Mouse (Mus musculus) heart, embryonic 10.5 days (tissue): Measurements from ENCODE around the gene Gm11011. TPM values are rescaled to one million over a fixed set of nuclear protein-coding genes. Genes with fewer than 3 reads are reported as not detected.
A peak's percentile ranks its signal among the peaks of the same experiment; 100 is the strongest.
"Not testable (repeated sequence)": the region's sequence is repeated elsewhere in the genome, so short reads cannot be mapped to it uniquely, and the experiment has no call there.

ENCODE experiments used
- DNase-seq: peaks from one replicate; pipeline ENCODE4 v3.0.0-alpha.2; 2017; ENCODE audit warnings: low spot score
- H3K27ac ChIP-seq: fragments of 300-500 bp; sonication (generic); 2 replicates; pipeline ENCODE4 v1.5.1; 2016; ENCODE audit warnings: mild to moderate bottlenecking
- H3K27me3 ChIP-seq: fragments of 300-500 bp; sonication (generic); 2 replicates; pipeline ENCODE4 v1.6.1; 2016; ENCODE audit warnings: mild to moderate bottlenecking; ENCODE audit not compliant: poor library complexity, insufficient read depth, severe bottlenecking
- H3K36me3 ChIP-seq: fragments of 300-500 bp; sonication (generic); 2 replicates; pipeline ENCODE4 v1.6.1; 2016; ENCODE audit warnings: mild to moderate bottlenecking, moderate library complexity
- H3K4me1 ChIP-seq: fragments of 300-500 bp; sonication (generic); 2 replicates; pipeline ENCODE4 v1.6.1; 2016; ENCODE audit warnings: mild to moderate bottlenecking
- H3K4me3 ChIP-seq: fragments of 300-500 bp; sonication (generic); 2 replicates; pipeline ENCODE4 v1.5.1; 2016; ENCODE audit warnings: mild to moderate bottlenecking, moderate library complexity
- H3K9me3 ChIP-seq: fragments of 300-500 bp; sonication (generic); 2 replicates; pipeline ENCODE4 v1.6.1; 2016; ENCODE audit warnings: mild to moderate bottlenecking, moderate library complexity
- WGBS: fragments of 180-500 bp; shearing (Covaris S2); methylation state at CpG from one replicate; pipeline ENCODE4 v1.1.7; 2016; 5-methylcytosine and 5-hydroxymethylcytosine counted together
- polyA plus RNA-seq: library from polyadenylated mRNA; unstranded; fragments of >200 nt; fragmentation: Nextera tagmentation; extraction: Ambion mirVana; gene quantifications from 2 replicates; pipeline ENCODE4 v1.2.1, GENCODE M21; 2016

Gm11011 gene
- polyA plus RNA-seq = not detected in 2 replicates

- not testable (repeated sequence) for H3K9me3 ChIP-seq, H3K4me3 ChIP-seq, H3K36me3 ChIP-seq, DNase-seq, H3K4me1 ChIP-seq, H3K27ac ChIP-seq, H3K27me3 ChIP-seq
Measured at GRCm38 (mm10) chr2:169587645-169588044, at the start of gene Gm11011. TSS of gene Gm11011 (minus strand) at chr2:169587745.

- no peak for DNase-seq
- H3K27me3 ChIP-seq = no peaks in the 10 kb centered on the region
- peaks cover 32% of the 10 kb centered on the region for H3K4me1 ChIP-seq
- H3K27ac ChIP-seq = no peak overlapping the region
- no peaks in the 10 kb centered on the region for H3K9me3 ChIP-seq
- 65% methylated on average over 4 of the region's 4 CpGs for WGBS
- H3K4me3 ChIP-seq = no peak overlapping the region
- no peaks in the 10 kb centered on the region for H3K36me3 ChIP-seq
Measured at GRCm38 (mm10) chr2:169636414-169636813, 48.9 kb upstream of the Gm11011 start.

GRCm38 (mm10) chr2:169635428-169635827 is 47.9 kb upstream of the Gm11011 start:
- Histone ChIP-seq H3K4me3 (peak overlapping the region; percentile 86; the same call in 1 of the 2 replicates), H3K27me3 (no peaks in the 10 kb centered on the region), H3K27ac (peak overlapping the region; percentile 59; the same call in 1 of the 2 replicates), H3K9me3 (no peaks in the 10 kb centered on the region), H3K36me3 (no peaks in the 10 kb centered on the region), H3K4me1 (peaks cover 32% of the 10 kb centered on the region)
- 32% methylated on average over 7 of the region's 7 CpGs for WGBS
- DNase-seq = no peak

- Histone ChIP-seq H3K27me3 (no peaks in the 10 kb centered on the region), H3K27ac (peak overlapping the region; percentile 92), H3K4me3 (peak overlapping the region; percentile 86), H3K36me3 (no peaks in the 10 kb centered on the region), H3K9me3 (no peaks in the 10 kb centered on the region), H3K4me1 (peaks cover 28% of the 10 kb centered on the region)
- WGBS = 56% methylated on average over 17 of the region's 17 CpGs
- DNase-seq = no peak
Measured at GRCm38 (mm10) chr2:169634619-169635382, 47.3 kb upstream of the Gm11011 start.

- 1% methylated on average over 38 of the region's 38 CpGs for WGBS
- H3K4me1 ChIP-seq = peaks cover 26% of the 10 kb centered on the region
Measured at GRCm38 (mm10) chr2:169633491-169634289, 46.1 kb upstream of the Gm11011 start.

GRCm38 (mm10) chr2:169632338-169633151 is 45.0 kb upstream of the Gm11011 start, which contains the start of gene Tshz2:
TSS of gene Tshz2 (plus strand) at chr2:169633013.
- Histone ChIP-seq H3K4me1 (peaks cover 24% of the 10 kb centered on the region), H3K27me3 (no peaks in the 10 kb centered on the region)

More at GRCm38 (mm10) chr2:169633491-169634289, 46.1 kb upstream of the Gm11011 start:
- Histone ChIP-seq H3K9me3 (no peaks in the 10 kb centered on the region), H3K4me3 (peak overlapping the region; percentile 86), H3K27ac (peak overlapping the region; percentile 92), H3K27me3 (no peaks in the 10 kb centered on the region), H3K36me3 (no peaks in the 10 kb centered on the region)
- DNase-seq = no peak

GRCm38 (mm10) chr2:169630070-169630469 is 42.5 kb upstream of the Gm11011 start:
- DNase-seq = no peak
- no peaks in the 10 kb centered on the region for H3K36me3 ChIP-seq
- no peak overlapping the region for H3K4me3 ChIP-seq
- WGBS = 81% methylated on average over 3 of the region's 3 CpGs
- no peaks in the 10 kb centered on the region for H3K9me3 ChIP-seq
- H3K27me3 ChIP-seq = no peaks in the 10 kb centered on the region
- peaks cover 16% of the 10 kb centered on the region for H3K4me1 ChIP-seq
- H3K27ac ChIP-seq = no peak overlapping the region

More at GRCm38 (mm10) chr2:169632338-169633151, 45.0 kb upstream of the Gm11011 start, which contains the start of gene Tshz2:
- H3K9me3 ChIP-seq = no peaks in the 10 kb centered on the region
- H3K27ac ChIP-seq = peak within 1 kb of the TSS; percentile 92
- H3K4me3 ChIP-seq = peak within 1 kb of the TSS; percentile 86
- H3K36me3 ChIP-seq = no peaks in the 10 kb centered on the region
- WGBS = under 1% methylated on average over 17 of the region's 22 CpGs
- peak; percentile 89 for DNase-seq

GRCm38 (mm10) chr2:169621201-169621710 is 33.7 kb upstream of the Gm11011 start:
- Histone ChIP-seq H3K27me3 (no peaks in the 10 kb centered on the region), H3K27ac (peak overlapping the region; percentile 79), H3K9me3 (no peaks in the 10 kb centered on the region), H3K36me3 (no peaks in the 10 kb centered on the region), H3K4me1 (peaks cover 27% of the 10 kb centered on the region), H3K4me3 (peak overlapping the region; percentile 22; the same call in 1 of the 2 replicates)
- no peak for DNase-seq
- WGBS = 49% methylated on average over 15 of the region's 15 CpGs

- Histone ChIP-seq H3K27ac (no peak overlapping the region), H3K4me1 (peaks cover under 1% of the 10 kb centered on the region; the same call in 1 of the 2 replicates), H3K27me3 (no peaks in the 10 kb centered on the region), H3K4me3 (no peak overlapping the region), H3K36me3 (no peaks in the 10 kb centered on the region), H3K9me3 (no peaks in the 10 kb centered on the region)
- WGBS = 68% methylated on average over 6 of the region's 6 CpGs
- no peak for DNase-seq
Measured at GRCm38 (mm10) chr2:169615998-169616397, 28.5 kb upstream of the Gm11011 start.

GRCm38 (mm10) chr2:169614683-169615082 is 27.1 kb upstream of the Gm11011 start:
- no peak overlapping the region for H3K27ac ChIP-seq
- H3K9me3 ChIP-seq = no peaks in the 10 kb centered on the region
- H3K36me3 ChIP-seq = no peaks in the 10 kb centered on the region
- H3K4me3 ChIP-seq = no peak overlapping the region
- H3K4me1 ChIP-seq = no peaks in the 10 kb centered on the region
- no peaks in the 10 kb centered on the region for H3K27me3 ChIP-seq
- DNase-seq = no peak
- 40% methylated on average over 4 of the region's 4 CpGs for WGBS

GRCm38 (mm10) chr2:169611557-169611956 is 24.0 kb upstream of the Gm11011 start:
- Histone ChIP-seq H3K4me3 (no peak overlapping the region), H3K27me3 (no peaks in the 10 kb centered on the region), H3K9me3 (no peaks in the 10 kb centered on the region), H3K4me1 (peaks cover 7% of the 10 kb centered on the region; the same call in 1 of the 2 replicates), H3K27ac (no peak overlapping the region), H3K36me3 (no peaks in the 10 kb centered on the region)
- DNase-seq = no peak
- WGBS = 40% methylated on average over 7 of the region's 7 CpGs

GRCm38 (mm10) chr2:169610882-169611281 is 23.3 kb upstream of the Gm11011 start:
- H3K4me3 ChIP-seq = no peak overlapping the region
- peaks cover 7% of the 10 kb centered on the region; the same call in 1 of the 2 replicates for H3K4me1 ChIP-seq
- no peaks in the 10 kb centered on the region for H3K9me3 ChIP-seq
- WGBS = 85% methylated on average over 8 of the region's 8 CpGs
- no peak for DNase-seq
- H3K27ac ChIP-seq = no peak overlapping the region
- H3K36me3 ChIP-seq = no peaks in the 10 kb centered on the region
- 0 out of 2 replicates have a peak, but pooled peaks cover under 1% of the 10 kb centered on the region for H3K27me3 ChIP-seq
